Mouse (Mus musculus) cerebellum, adult 2 months (tissue): Measurements from ENCODE around the gene Manba.

ENCODE experiments used
- CTCF ChIP-seq: fragments of 200-500 bp; IDR thresholded peaks from 2 replicates; pipeline ENCODE4 v1.5.1; 2011; ENCODE audit warnings: low read depth, mild to moderate bottlenecking, control low read depth, low read length, moderate library complexity, borderline replicate concordance; ENCODE audit not compliant: insufficient read depth
- POLR2A ChIP-seq: fragments of 200-500 bp; IDR thresholded peaks from 2 replicates; pipeline ENCODE4 v1.6.1; 2011; ENCODE audit warnings: low read length, control low read depth, borderline replicate concordance; ENCODE audit not compliant: insufficient read depth

DNA sequence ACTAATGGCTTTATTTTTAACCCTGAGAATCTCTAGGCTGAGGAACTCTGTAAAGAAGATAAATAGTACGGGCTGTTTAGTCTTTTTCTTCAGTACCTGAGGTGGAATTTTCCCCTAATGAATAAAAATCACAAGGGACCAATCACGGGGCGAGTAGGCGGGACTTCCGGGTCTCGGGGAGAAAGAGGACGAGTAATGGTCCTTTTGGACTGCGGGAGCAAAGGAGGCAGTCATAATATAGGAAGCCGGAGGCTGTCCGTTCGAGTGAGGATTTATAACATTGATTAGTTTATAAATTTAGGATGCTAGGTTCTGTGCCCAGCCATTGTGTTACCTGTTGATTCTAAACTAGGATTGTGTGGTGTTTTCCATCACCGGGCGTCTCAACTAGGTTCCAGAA is 86.1 kb downstream of the Manba start:
- TF ChIP-seq CTCF (no peak), POLR2A (no peak)
